Mouse (Mus musculus) T-helper 17 cell (primary cell): ENCODE measurements around the gene Sema3d.

ENCODE experiments used
- in situ Hi-C, 2 experiments: fragments of 300-600 bp; cut with MboI, MseI; formaldehyde crosslinking; loops; 1 replicate in 1 of 2; 2 replicates in 1 of 2; pipeline ENCODE4 v1.15.1; 2025; ENCODE audit warnings: high pct_unique_total_duplicates in 2 of 2

Gene Sema3d

DNA sequence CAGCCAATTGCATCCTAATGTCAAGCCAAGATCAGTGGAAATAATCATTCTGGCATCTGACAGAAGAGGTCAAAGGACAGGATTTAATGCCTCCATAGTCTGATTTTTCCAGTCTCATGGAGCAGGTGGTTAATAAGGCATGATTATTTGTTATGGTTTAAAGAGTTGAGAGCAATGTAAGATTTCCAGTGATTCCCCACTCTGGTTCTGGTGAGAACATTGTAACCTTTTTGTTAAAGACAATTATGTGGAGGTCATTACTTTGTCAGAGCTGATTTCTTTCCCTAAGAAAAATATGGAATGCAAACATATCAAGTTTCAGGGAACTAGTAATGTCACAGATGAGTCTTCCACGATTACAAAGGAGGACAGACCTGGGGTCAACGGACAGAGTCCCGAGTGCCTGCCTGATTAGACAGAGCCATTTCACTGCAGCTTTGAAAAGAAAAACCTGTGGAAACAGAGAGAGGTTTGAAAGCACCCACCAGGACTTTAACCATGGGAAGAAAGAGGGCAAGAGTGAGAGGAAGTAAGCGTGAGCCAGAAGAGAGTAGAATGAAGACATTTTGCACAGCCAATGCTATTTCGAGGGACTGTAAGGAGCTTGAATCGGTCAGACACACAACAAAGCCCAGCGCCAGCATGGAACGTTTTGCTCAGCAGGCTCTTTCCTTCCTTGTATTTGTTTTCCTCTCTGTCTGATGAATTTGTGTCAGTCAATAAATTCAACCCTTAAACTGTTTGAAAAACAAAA, 251.2 kb downstream of the Sema3d start:
- in situ Hi-C loops, result no loop called here

DNA sequence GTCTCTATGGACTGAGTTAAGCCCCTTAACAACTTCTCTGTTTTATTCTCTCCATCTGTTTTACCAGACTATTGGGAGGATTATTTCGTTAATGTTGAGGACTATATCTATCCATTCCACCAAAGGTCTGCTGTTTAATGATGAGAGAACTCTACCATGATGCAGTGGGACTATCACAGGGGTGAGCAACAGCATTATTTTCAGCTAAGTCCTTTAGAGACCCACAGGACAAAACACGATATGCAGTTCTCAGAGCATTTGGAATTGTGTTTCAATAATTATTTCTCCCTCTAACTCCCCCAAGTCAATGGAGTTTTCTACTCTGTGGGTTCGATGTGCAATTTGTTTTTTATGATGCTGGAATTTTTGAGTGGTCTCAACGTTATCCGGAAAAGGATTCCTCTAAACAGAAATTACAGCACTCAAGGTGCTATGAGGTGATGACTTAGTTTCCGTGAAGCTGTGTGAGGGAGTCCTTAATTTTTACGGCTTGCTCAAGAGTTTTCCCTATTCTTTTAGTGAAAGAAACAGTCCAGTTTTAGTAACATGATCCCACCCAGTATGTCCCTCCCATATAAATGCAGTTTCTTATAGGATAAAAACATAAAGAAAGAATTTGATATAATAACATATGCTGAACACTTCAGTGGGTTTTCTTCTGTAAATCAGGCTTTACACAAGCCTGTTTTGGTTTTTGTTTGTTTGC, 254.7 kb downstream of the Sema3d start:
- in situ Hi-C loops, result no loop called here
